Mouse (Mus musculus) cortical plate, adult 2 months (tissue): ENCODE results near the gene Polr3g.
"Not testable (repeated sequence)": the region's sequence is repeated elsewhere in the genome, so short reads cannot be mapped to it uniquely, and the experiment has no call there.

Source experiments
- CTCF ChIP-seq: fragments of 200-500 bp; IDR thresholded peaks from 2 replicates; pipeline ENCODE4 v1.5.1; 2011; ENCODE audit warnings: mild to moderate bottlenecking, control low read depth, low read length; ENCODE audit not compliant: insufficient read depth; ENCODE audit errors: extremely low read depth
- POLR2A ChIP-seq: fragments of 200-500 bp; IDR thresholded peaks from 2 replicates; pipeline ENCODE4 v1.6.1; 2011; ENCODE audit warnings: mild to moderate bottlenecking, low read length, control low read depth; ENCODE audit not compliant: insufficient read depth; ENCODE audit errors: extremely low read depth

- not testable (repeated sequence) for TF ChIP-seq POLR2A, CTCF
These were observed 60.4 kb downstream of the Polr3g start for GRCm38 (mm10) chr13:81650382-81650781.
